In genomic region chr17:25832436-25833290, GRCm38 (mm10) we compare ENCODE assay signal across 8 mouse cellular contexts. TPM values are rescaled to one million over a fixed set of nuclear protein-coding genes. Genes with fewer than 3 reads are reported as not detected.
DNase-seq lines count a peak whose midpoint lies in the region; ATAC-seq lines count a peak whose summit lies in the region.

No protein-coding gene starts in this region.

- H3K27me3 ChIP-seq in heart, embryonic 14.5 days (ENCODE audit: control insufficient read depth, insufficient read depth, low read length), result no peaks in the 10 kb centered on the region
- H3K27me3 ChIP-seq in liver, embryonic 13.5 days, result no peaks in the 10 kb centered on the region
- no peaks in the 10 kb centered on the region for H3K27me3 ChIP-seq in stomach, embryonic 16.5 days (ENCODE audit: control insufficient read depth, insufficient read depth, low read length)

- H3K4me1 ChIP-seq in heart, embryonic 14.5 days (ENCODE audit: control insufficient read depth in 2 of 2, insufficient read depth in 2 of 2, low read length in 2 of 2), result peaks cover 36 to 67% of the 10 kb centered on the region in 2 experiments
- peaks cover 85% of the 10 kb centered on the region for H3K4me1 ChIP-seq in liver, embryonic 13.5 days (replicated peaks)
- H3K4me1 ChIP-seq in stomach, embryonic 16.5 days (ENCODE audit: control insufficient read depth, insufficient read depth, low read length), result peaks cover 63% of the 10 kb centered on the region

- H3K9ac ChIP-seq in heart, embryonic 14.5 days (ENCODE audit: low read length), result peak overlapping the region; percentile 85
- peak overlapping the region; percentile 92 for H3K9ac ChIP-seq in liver, embryonic 13.5 days
- peak overlapping the region; percentile 92 for H3K9ac ChIP-seq in stomach, embryonic 16.5 days (ENCODE audit: low read length)

- H3K36me3 ChIP-seq in heart, embryonic 14.5 days (ENCODE audit: control insufficient read depth, insufficient read depth, low read length), result peaks cover 51% of the 10 kb centered on the region
- H3K36me3 ChIP-seq in liver, embryonic 13.5 days, result peaks cover 53% of the 10 kb centered on the region
- peaks cover 22% of the 10 kb centered on the region for H3K36me3 ChIP-seq in stomach, embryonic 16.5 days (ENCODE audit: control insufficient read depth, insufficient read depth, low read length)

- peak overlapping the region; percentile 97 to 99 for H3K27ac ChIP-seq in heart, embryonic 14.5 days (replicated peaks in 1 of 2; ENCODE audit: control insufficient read depth in 1 of 2, insufficient read depth in 1 of 2, low read depth in 2 of 2, low read length in 2 of 2)
- peak overlapping the region; percentile 93 for H3K27ac ChIP-seq in liver, embryonic 13.5 days
- H3K27ac ChIP-seq in stomach, embryonic 16.5 days (ENCODE audit: low read length), result peak overlapping the region; percentile 99

- H3K9me3 ChIP-seq in heart, embryonic 14.5 days (ENCODE audit: control insufficient read depth, low read length), result no peaks in the 10 kb centered on the region
- no peaks in the 10 kb centered on the region for H3K9me3 ChIP-seq in liver, embryonic 13.5 days (replicated peaks)
- H3K9me3 ChIP-seq in stomach, embryonic 16.5 days (replicated peaks; ENCODE audit: control insufficient read depth, low read length), result no peaks in the 10 kb centered on the region

- under 1% methylated on average over 71 of the region's 77 CpGs for WGBS in heart, embryonic 14.5 days
- under 1% methylated on average over 76 of the region's 77 CpGs for WGBS in liver, embryonic 13.5 days (ENCODE audit: insufficient replicate concordance)
- under 1% methylated on average over 77 of the region's 77 CpGs for WGBS in stomach, embryonic 16.5 days

- H3K4me2 ChIP-seq in heart, embryonic 14.5 days (ENCODE audit: low read length), result peak overlapping the region; percentile 91
- H3K4me2 ChIP-seq in liver, embryonic 13.5 days, result peak overlapping the region; percentile 99
- peak overlapping the region; percentile 88 for H3K4me2 ChIP-seq in stomach, embryonic 16.5 days (ENCODE audit: low read depth, low read length)

- peak; percentile 80 for ATAC-seq in erythroid progenitor cell, adult 5-6 weeks (replicated peaks; ENCODE audit: low FRiP score, poor library complexity, severe bottlenecking)
- ATAC-seq in heart, embryonic 14.5 days (ENCODE audit: insufficient number of reproducible peaks, insufficient read depth, low FRiP score, low read depth), result peak; percentile 92
- ATAC-seq in liver, embryonic 13.5 days (ENCODE audit: low read depth), result peak; percentile 89
- peak; percentile 93 for ATAC-seq in stomach, embryonic 16.5 days (ENCODE audit: insufficient read depth, low FRiP score)

- peak; percentile 98 for DNase-seq in CD4-positive helper T cell, adult 2 months (ENCODE audit: low read depth, low spot score)
- peak; percentile 95 for DNase-seq in brain, embryonic 18.5 days (ENCODE audit: low read depth, low spot score)
- peak; percentile 100 for DNase-seq in kidney, postnatal 14 days
- peak; percentile 99 for DNase-seq in liver, embryonic 13.5 days
- peak; percentile 100 for DNase-seq in neural tube, embryonic 10.5 days (ENCODE audit: extremely low spot score, low spot score)

- peak overlapping the region; percentile 57 to 74 for H3K4me3 ChIP-seq in heart, embryonic 14.5 days (ENCODE audit: control insufficient read depth in 1 of 2, insufficient read depth in 1 of 2, low read depth in 1 of 2, low read length in 2 of 2)
- H3K4me3 ChIP-seq in liver, embryonic 13.5 days (replicated peaks), result peak overlapping the region; percentile 85
- H3K4me3 ChIP-seq in stomach, embryonic 16.5 days (replicated peaks; ENCODE audit: low read length), result peak overlapping the region; percentile 90

RNA-seq across cellular contexts. Expression of gene Stub1, which starts 0.5 kb away (rescaled TPM):
- 58.7 and 86.4 TPM in 2 replicates for total RNA-seq in erythroid progenitor cell, adult 5-6 weeks (2015; ENCODE audit: low replicate concordance)
- 47.1 and 58.4 TPM in 2 replicates for total RNA-seq in erythroid progenitor cell, adult 5-6 weeks (2017; ENCODE audit: low replicate concordance)
- 282 and 298 TPM in 2 replicates for polyA plus RNA-seq in heart, embryonic 14.5 days (2014; fragmentation: Nextera tagmentation; extraction: Ambion mirVana)
- 130 TPM in 2 replicates for polyA plus RNA-seq in liver, embryonic 13.5 days (2015; fragmentation: Nextera tagmentation; extraction: Ambion mirVana)
- polyA plus RNA-seq in stomach, embryonic 16.5 days (2015; fragmentation: Nextera tagmentation; extraction: Ambion mirVana), result 312 and 314 TPM in 2 replicates

RNA-seq across cellular contexts. Expression of gene Jmjd8, which starts 4.0 kb away (rescaled TPM):
- total RNA-seq in erythroid progenitor cell, adult 5-6 weeks (2015; ENCODE audit: low replicate concordance), result 5.4 and 6.1 TPM in 2 replicates
- total RNA-seq in erythroid progenitor cell, adult 5-6 weeks (2017; ENCODE audit: low replicate concordance), result 2.7 and 9.1 TPM in 2 replicates
- polyA plus RNA-seq in heart, embryonic 14.5 days (2014; fragmentation: Nextera tagmentation; extraction: Ambion mirVana), result 28.8 and 30.0 TPM in 2 replicates
- 21.7 and 26.9 TPM in 2 replicates for polyA plus RNA-seq in liver, embryonic 13.5 days (2015; fragmentation: Nextera tagmentation; extraction: Ambion mirVana)
- polyA plus RNA-seq in stomach, embryonic 16.5 days (2015; fragmentation: Nextera tagmentation; extraction: Ambion mirVana), result 56.7 and 58.1 TPM in 2 replicates

RNA-seq across cellular contexts. Expression of gene Rhbdl1, which starts 4.4 kb away (rescaled TPM):
- 4.6 TPM in 1 of 2 replicates, not detected in the other for total RNA-seq in erythroid progenitor cell, adult 5-6 weeks (2015; ENCODE audit: low replicate concordance)
- total RNA-seq in erythroid progenitor cell, adult 5-6 weeks (2017; ENCODE audit: low replicate concordance), result 0.77 TPM in 1 of 2 replicates, not detected in the other
- 1.2 and 1.5 TPM in 2 replicates for polyA plus RNA-seq in heart, embryonic 14.5 days (2014; fragmentation: Nextera tagmentation; extraction: Ambion mirVana)
- 0.20 and 0.30 TPM in 2 replicates for polyA plus RNA-seq in liver, embryonic 13.5 days (2015; fragmentation: Nextera tagmentation; extraction: Ambion mirVana)
- 2.5 and 2.8 TPM in 2 replicates for polyA plus RNA-seq in stomach, embryonic 16.5 days (2015; fragmentation: Nextera tagmentation; extraction: Ambion mirVana)

RNA-seq across cellular contexts. Expression of gene Gm20683, which starts 8.9 kb away (rescaled TPM):
- total RNA-seq in erythroid progenitor cell, adult 5-6 weeks (2015; ENCODE audit: low replicate concordance), result 1.3 and 1.4 TPM in 2 replicates
- total RNA-seq in erythroid progenitor cell, adult 5-6 weeks (2017; ENCODE audit: low replicate concordance), result 1.8 TPM in 1 of 2 replicates, not detected in the other
- 1.2 and 1.9 TPM in 2 replicates for polyA plus RNA-seq in heart, embryonic 14.5 days (2014; fragmentation: Nextera tagmentation; extraction: Ambion mirVana)
- 0.28 and 0.57 TPM in 2 replicates for polyA plus RNA-seq in liver, embryonic 13.5 days (2015; fragmentation: Nextera tagmentation; extraction: Ambion mirVana)
- 2.7 and 3.4 TPM in 2 replicates for polyA plus RNA-seq in stomach, embryonic 16.5 days (2015; fragmentation: Nextera tagmentation; extraction: Ambion mirVana)

RNA-seq across cellular contexts. Expression of gene Wdr24, which starts 9.2 kb away (rescaled TPM):
- total RNA-seq in erythroid progenitor cell, adult 5-6 weeks (2015; ENCODE audit: low replicate concordance), result 4.2 and 6.5 TPM in 2 replicates
- total RNA-seq in erythroid progenitor cell, adult 5-6 weeks (2017; ENCODE audit: low replicate concordance), result 7.0 and 14.5 TPM in 2 replicates
- polyA plus RNA-seq in heart, embryonic 14.5 days (2014; fragmentation: Nextera tagmentation; extraction: Ambion mirVana), result 15.2 and 17.3 TPM in 2 replicates
- polyA plus RNA-seq in liver, embryonic 13.5 days (2015; fragmentation: Nextera tagmentation; extraction: Ambion mirVana), result 11.9 and 14.2 TPM in 2 replicates
- polyA plus RNA-seq in stomach, embryonic 16.5 days (2015; fragmentation: Nextera tagmentation; extraction: Ambion mirVana), result 24.7 and 28.6 TPM in 2 replicates

Comparison
In these comparisons a context has a peak if more than half of its experiments do, and no peak if none do; other contexts are left out.
1. Peak in every context shown above with its lines: DNase-seq, ATAC-seq, H3K4me3 ChIP-seq and H3K27ac ChIP-seq.